Mouse (Mus musculus) T-helper 2 cell (primary cell): Measurements from ENCODE around the gene Elf1.

Experiments
- in situ Hi-C: fragments of 300-600 bp; cut with MboI, MseI; formaldehyde crosslinking; loops from one replicate; pipeline ENCODE4 v1.15.1; 2025; ENCODE audit warnings: high pct_unique_total_duplicates

Elf1 gene

DNA sequence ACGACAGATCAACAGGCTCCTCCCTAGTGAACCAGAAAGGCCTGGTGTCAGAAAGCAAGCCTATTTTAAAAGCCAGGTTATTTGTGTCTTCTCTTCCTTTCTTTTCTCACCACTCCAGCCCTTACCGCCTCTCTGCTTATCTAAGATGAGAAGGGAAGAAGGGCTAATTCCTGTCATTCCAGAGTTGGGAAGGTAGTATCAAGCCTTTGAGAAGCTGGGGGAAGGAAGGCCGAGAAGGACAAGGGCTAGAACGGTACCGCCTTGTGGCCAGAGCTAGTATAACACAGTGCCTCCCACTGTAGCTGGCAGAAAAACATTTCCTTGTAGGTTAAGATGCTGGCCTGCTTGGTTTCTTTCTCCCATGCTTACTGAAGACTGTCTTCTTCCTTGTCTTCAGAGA, 81.8 kb downstream of the Elf1 start:
- in situ Hi-C loops = no loop called here

GRCm38 (mm10) chr14:79564784-79565183, 83.8 kb downstream of the Elf1 start:
- in situ Hi-C loops = no loop called here

DNA sequence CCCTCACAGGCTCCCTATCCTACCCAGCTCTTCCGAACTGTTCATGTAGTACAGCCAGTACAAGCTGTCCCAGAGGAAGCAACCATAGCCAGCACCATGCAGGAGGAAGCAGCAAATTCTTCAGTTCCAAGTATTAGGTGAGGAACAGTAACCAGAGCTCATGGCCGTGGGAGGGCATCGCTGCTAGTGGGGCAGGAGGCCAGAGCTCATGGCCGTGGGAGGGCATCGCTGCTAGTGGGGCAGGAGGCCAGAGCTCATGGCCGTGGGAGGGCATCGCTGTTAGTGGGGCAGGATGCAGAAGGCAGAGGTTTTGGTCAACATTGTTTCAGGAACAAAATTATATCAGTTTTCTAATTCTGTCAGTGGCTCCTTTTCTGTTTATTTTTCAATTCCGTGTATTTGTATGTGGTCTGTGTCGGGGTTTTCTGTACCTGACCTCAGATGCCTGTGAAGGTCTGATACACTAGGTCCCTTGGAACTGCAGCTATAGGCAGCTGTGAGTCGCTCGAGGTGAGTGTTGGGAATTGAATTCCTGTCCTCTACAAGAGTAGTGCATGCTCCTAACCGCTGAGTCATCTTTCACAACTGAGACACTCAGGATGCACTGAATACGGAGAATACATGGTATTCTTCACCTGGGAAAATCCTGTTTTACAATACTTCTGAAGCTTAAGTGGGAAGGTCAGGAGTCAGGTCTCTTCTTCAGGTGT, 92.6 kb downstream of the Elf1 start:
- in situ Hi-C loops = no loop called here

- in situ Hi-C loops = no loop called here
Observed at GRCm38 (mm10) chr14:79574361-79574760, 93.4 kb downstream of the Elf1 start.

GRCm38 (mm10) chr14:79583526-79584245, 102.7 kb downstream of the Elf1 start:
- in situ Hi-C loops = loop anchor here (10.0 kb wide), 1 partner anchor 199 kb away; no protein-coding TSS in a partner anchor

GRCm38 (mm10) chr14:79586499-79587138, 105.6 kb downstream of the Elf1 start:
- in situ Hi-C loops = loop anchor here (10.0 kb wide), 1 partner anchor 202 kb away; no protein-coding TSS in a partner anchor

GRCm38 (mm10) chr14:79587139-79587851, 106.3 kb downstream of the Elf1 start, which contains the start of gene Sugt1:
Sugt1 (plus strand) TSS chr14:79587691.
- in situ Hi-C loops = loop anchor here (10.0 kb wide), 1 partner anchor 202 kb away; no protein-coding TSS in a partner anchor

GRCm38 (mm10) chr14:79587852-79588229, 106.8 kb downstream of the Elf1 start:
- in situ Hi-C loops = loop anchor here (10.0 kb wide), 1 partner anchor 203 kb away; no protein-coding TSS in a partner anchor

DNA sequence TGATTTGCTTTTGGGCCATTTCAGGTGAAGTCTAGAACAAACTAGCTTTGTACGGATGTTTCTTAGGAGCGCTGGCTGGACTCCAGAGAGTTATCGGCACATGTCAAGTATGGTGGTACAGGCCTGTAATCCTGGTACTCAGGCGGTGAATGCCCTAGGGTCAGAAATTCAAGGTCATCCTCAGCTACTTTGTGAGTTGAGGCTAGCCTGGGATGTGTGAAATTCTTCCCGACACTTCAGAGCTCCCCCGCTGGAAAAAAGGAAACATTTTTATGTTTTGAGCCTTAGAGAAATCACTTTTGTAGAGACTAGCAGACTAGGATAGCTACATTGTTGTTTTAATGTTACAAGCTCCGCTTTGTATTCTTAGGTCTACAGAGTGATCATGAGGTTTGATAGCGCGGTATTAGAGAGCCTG, 107.5 kb downstream of the Elf1 start:
- in situ Hi-C loops = loop anchor here (10.0 kb wide), 1 partner anchor 204 kb away; no protein-coding TSS in a partner anchor

GRCm38 (mm10) chr14:79589401-79589800, 108.4 kb downstream of the Elf1 start:
- in situ Hi-C loops = loop anchor here (10.0 kb wide), 1 partner anchor 205 kb away; no protein-coding TSS in a partner anchor

DNA sequence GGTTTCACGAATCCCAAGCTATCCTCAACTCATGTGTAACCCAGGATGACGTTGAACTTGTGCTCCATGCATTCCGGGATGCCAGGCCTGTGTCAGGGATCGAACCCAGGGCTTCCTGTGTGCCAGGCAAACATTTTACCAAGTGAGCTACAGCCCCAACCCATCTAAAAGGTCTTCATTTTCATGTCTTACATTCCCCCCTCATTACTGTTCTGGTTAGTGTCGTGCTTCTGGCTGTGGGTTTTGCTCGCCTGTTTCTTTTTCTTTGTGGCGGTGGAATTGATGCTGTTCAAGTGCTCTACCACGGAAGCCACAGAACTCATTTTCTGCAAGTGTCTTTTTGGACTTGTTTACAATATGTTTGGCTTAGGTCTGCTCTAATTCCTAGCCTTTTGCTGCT, 109.9 kb downstream of the Elf1 start:
- in situ Hi-C loops = no loop called here

DNA sequence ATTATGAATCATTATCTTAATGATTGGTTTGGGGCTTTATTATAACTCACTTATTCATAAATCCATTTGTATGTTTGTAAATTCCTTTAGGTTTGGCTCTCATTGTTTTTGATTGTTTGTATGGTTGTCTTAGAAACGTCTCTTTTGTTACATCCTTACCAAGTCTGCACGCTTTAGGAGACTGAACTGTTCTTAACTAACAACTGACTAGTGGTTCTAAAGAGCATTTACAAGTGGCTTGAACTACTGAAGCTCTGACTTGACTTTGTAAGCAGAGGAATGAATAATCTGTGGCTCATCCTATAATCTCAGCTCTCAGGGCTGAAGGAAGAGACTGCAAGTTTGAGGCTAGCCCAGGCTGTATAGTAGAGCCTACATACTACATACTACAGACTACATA, 110.6 kb downstream of the Elf1 start:
- in situ Hi-C loops = no loop called here

DNA sequence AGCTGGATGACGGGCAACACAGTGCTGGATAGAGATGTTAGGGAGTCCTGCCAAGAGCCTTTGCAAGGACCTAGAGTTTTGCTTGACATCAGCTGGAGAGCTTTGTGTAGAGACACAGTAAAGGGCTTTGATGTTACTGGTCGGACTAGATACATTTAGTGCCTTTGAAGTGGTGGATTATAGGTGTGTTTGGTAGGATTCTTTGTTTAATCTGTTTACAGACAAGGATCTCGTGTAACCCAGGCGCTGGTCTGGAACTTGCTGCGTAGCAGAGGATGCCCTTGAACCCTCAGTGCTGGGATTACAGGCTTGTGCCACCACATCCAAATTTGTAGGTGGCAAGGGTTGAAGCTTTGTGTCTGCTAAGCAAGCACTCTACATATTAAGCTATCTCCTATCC, 113.1 kb downstream of the Elf1 start:
- in situ Hi-C loops = no loop called here

DNA sequence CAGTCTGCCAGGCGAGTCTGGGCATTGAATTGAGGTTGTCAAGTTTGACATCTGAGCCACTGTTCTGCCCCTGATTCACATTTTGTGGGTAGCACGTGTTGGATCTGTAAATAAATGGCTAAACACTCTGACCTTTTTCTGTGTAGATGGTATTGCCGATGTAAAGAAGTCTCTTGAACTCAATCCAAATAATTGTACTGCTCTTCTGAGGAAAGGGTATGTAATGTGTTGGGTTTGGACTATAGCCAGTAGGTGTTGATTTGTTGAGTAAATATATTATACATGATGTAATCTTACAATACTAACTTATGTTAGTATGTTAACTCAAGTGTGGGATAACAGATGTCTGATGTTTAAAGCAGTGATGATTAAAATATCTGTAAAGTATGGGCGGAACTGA, 115.6 kb downstream of the Elf1 start:
- in situ Hi-C loops = no loop called here

DNA sequence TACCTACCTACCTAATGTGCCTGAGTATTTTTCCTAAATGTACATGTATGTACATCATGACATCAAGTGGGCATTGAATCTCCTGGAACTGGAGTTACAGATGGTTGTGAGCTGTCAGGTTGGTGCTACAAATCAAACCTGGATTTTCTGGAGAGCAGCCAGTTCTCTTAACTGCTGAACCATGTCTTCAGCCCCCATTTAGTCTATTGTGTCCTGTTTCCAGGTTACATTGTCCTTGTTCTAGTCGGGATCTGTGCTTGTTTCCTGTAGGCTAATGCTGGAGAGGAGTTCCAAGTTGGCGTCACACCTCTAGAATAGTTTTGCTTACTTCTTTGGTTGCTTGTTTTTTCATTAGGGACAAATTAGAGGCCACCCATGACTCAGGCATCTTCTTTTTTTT, 124.9 kb downstream of the Elf1 start:
- in situ Hi-C loops = no loop called here

DNA sequence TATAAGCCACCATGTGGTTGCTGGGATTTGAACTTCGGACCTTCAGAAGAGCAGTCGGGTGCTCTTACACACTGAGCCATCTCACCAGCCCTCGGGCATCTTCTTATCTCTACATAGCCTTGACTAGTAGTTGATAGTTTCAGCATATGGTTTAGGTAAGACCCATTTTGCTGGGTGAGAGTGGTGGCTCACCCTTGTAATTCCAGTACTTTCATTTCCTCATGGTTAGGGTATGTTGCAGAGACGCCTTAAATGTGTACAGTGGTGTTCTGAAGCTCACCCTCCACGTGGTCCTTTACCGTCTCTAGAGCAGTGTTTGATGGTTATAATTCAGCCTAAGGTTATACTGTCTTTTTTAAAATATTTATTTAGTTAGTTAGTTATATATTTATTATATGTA, 125.4 kb downstream of the Elf1 start:
- in situ Hi-C loops = no loop called here

- in situ Hi-C loops = no loop called here
Observed at GRCm38 (mm10) chr14:79606867-79607266, 125.9 kb downstream of the Elf1 start.

GRCm38 (mm10) chr14:79607352-79607751, 126.4 kb downstream of the Elf1 start:
- in situ Hi-C loops = no loop called here

DNA sequence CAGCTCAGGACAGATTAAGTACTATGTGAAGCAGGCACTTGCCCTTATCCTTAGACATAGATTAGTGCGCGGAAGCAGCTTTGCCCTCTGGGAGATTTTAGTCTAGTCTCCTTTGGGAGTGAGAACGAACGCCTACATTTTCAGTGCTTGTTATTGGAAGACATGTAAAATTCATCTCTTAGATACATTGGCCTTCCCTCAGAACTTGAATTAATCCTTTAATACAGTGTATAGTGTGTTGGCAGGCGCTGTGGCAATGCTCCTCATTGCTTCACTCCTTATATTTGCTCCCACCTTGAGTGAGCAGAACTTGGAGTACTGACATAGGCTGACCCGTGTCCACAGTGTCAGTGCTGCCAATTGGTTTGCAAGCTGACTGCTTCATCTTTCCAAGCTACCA, 127.3 kb downstream of the Elf1 start:
- in situ Hi-C loops = no loop called here

- in situ Hi-C loops = no loop called here
Observed at GRCm38 (mm10) chr14:79617121-79617828, 136.3 kb downstream of the Elf1 start.

DNA sequence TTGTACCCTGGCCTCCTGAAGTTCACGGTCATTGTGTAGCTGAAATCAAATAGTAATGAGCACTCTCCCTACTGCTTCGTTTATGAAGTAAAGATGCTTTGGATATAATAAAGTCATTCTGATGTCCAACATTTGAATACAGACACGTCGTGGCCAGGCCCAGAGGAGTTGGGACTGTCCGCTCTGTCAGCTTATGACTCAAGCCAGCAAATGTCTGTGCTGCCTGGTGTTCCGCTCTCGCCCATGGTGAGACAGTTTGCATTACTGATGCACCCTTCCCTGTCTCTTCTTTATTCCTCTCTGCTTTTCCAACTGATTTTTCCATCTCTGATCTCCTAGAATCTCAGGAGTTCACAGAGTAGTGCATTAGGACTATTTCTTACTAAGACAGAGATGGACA, 138.8 kb downstream of the Elf1 start:
- in situ Hi-C loops = no loop called here
